Mouse (Mus musculus): ENCODE results near the gene Ccpg1. TPM values are rescaled to one million over a fixed set of nuclear protein-coding genes. Genes with fewer than 3 reads are reported as not detected.

Gene Ccpg1
- polyA plus RNA-seq, 1 experiment from 2014 or later = 28.8 TPM

Small RNAs within 50 kb of the gene (microRNA-seq; reads per million reads assigned to microRNA genes)
- gene Gm27353 = not detected

Other genes starting within 250 kb of the Ccpg1 start
- gene Prtg, start 178.6 kb upstream of the Ccpg1 start, polyA plus RNA-seq (2014; fragmentation: Nextera tagmentation; extraction: Ambion mirVana) = 3.6 and 4.4 TPM in 2 replicates
- gene Pygo1, start 59.8 kb upstream of the Ccpg1 start, polyA plus RNA-seq (2014; fragmentation: Nextera tagmentation; extraction: Ambion mirVana) = 11.0 and 11.9 TPM in 2 replicates
- gene Dyx1c1, start 26.6 kb upstream of the Ccpg1 start, polyA plus RNA-seq (2014; fragmentation: Nextera tagmentation; extraction: Ambion mirVana) = 1.6 and 2.6 TPM in 2 replicates
- gene Gm44503, start 26.6 kb upstream of the Ccpg1 start, polyA plus RNA-seq (2014; fragmentation: Nextera tagmentation; extraction: Ambion mirVana) = not detected in 2 replicates
- gene Ccpg1os, start within 50 bp of the Ccpg1 start, polyA plus RNA-seq (2014; fragmentation: Nextera tagmentation; extraction: Ambion mirVana) = 19.0 and 19.7 TPM in 2 replicates
- 16.1 and 17.7 TPM in 2 replicates for gene Pigb, start 54.9 kb downstream of the Ccpg1 start, polyA plus RNA-seq (2014; fragmentation: Nextera tagmentation; extraction: Ambion mirVana)
- gene Rab27a, start 59.4 kb downstream of the Ccpg1 start, polyA plus RNA-seq (2014; fragmentation: Nextera tagmentation; extraction: Ambion mirVana) = 0.66 and 0.92 TPM in 2 replicates
- gene Khdc3, start 116.4 kb downstream of the Ccpg1 start, polyA plus RNA-seq (2014; fragmentation: Nextera tagmentation; extraction: Ambion mirVana) = not detected in 2 replicates
- gene Gm20509, start 117.0 kb downstream of the Ccpg1 start, polyA plus RNA-seq (2014; fragmentation: Nextera tagmentation; extraction: Ambion mirVana) = not detected in 2 replicates
- 145 and 156 TPM in 2 replicates for gene Rsl24d1, start 128.0 kb downstream of the Ccpg1 start, polyA plus RNA-seq (2014; fragmentation: Nextera tagmentation; extraction: Ambion mirVana)

All from neural tube, embryonic 11.5 days (tissue).